Mouse (Mus musculus): ENCODE data around the gene Trappc3.
A peak's percentile ranks its signal among the peaks of the same experiment; 100 is the strongest.

Gene Trappc3

GRCm38 (mm10) chr4:126278565-126278915 lies 16.4 kb downstream of the Trappc3 start:
- DNase-seq (ENCODE audit: low spot score in 2 of 2) = peak in 1 of 2 experiments; percentile 58

GRCm38 (mm10) chr4:126278961-126279360 lies 16.8 kb downstream of the Trappc3 start:
- no peak for DNase-seq (ENCODE audit: low spot score in 2 of 2)

DNA sequence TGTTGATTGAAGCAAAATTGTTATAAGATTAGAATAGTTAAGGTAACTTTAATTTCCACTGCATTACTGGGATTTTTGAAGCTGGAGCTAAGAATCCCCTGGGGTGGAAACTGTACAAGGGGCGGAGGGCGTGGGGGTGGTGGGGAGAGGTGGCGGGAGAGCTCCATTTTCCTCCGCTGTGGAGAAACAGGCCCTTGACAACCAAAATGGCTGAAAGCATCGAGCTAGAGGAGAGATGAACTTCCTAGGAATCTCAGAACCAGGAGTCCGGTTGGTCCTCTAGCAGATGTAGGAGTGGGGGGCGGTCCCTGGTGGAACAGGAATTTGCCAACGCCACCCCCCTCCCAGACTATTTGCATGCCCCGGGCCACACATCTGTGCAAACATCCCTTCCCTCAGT lies 19.6 kb downstream of the Trappc3 start:
- no peak for DNase-seq (ENCODE audit: low spot score in 2 of 2)

- no peak for DNase-seq (ENCODE audit: low spot score in 2 of 2)
Measured at GRCm38 (mm10) chr4:126283582-126283981, 21.5 kb downstream of the Trappc3 start.

DNA sequence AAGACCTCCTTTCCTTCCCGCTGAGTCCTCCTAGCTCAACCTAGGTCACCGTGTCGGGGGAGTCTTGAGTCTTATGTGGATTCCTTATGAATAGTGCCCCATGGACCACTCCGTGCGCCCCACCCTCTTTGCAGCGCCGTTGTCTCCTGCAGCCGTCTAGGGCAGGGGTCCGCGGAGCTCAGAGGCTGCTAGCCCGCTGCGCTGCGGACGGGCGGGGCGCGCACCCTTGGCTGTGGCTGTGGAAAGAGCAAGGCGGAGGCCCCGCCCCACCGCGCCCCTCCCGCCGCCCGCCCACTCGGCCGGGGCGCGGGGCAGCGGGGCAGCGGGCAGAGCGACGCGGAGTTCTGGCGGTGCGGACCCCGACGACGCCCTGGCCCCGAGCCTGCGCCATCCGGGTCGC lies 24.4 kb downstream of the Trappc3 start, which contains the start of gene Col8a2:
TSS of gene Col8a2 (plus strand) at position 302 of the 400 bp plus-strand sequence.
- DNase-seq (ENCODE audit: low spot score in 2 of 2) = peak in 1 of 2 experiments; percentile 66

- peak in 1 of 2 experiments; percentile 58 for DNase-seq (ENCODE audit: low spot score in 2 of 2)
Measured at GRCm38 (mm10) chr4:126287302-126287995, 25.3 kb downstream of the Trappc3 start.

GRCm38 (mm10) chr4:126288085-126288666 lies 26.1 kb downstream of the Trappc3 start:
- DNase-seq (ENCODE audit: low spot score in 2 of 2) = peak in 1 of 2 experiments; percentile 61

DNA sequence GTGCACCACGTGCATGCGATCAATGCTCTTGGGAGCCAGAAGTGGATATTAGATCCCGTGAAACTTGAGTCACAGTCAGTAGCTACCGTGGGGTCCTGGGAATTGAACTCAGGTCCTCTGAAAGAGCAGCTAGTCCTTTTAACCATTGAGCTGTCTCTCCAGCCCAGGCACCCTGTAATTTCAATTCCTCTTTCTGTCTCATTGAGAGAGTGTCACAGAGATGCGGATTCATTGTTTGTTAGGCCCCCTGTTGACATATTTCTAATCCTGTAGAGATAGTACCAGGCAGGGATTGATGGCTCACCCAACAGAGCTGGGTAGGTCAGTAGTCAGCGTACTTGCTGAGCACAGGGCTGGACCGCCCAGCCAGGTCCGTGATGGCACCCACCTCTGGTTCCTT lies 28.2 kb downstream of the Trappc3 start:
- DNase-seq (ENCODE audit: low spot score in 2 of 2) = no peak

DNA sequence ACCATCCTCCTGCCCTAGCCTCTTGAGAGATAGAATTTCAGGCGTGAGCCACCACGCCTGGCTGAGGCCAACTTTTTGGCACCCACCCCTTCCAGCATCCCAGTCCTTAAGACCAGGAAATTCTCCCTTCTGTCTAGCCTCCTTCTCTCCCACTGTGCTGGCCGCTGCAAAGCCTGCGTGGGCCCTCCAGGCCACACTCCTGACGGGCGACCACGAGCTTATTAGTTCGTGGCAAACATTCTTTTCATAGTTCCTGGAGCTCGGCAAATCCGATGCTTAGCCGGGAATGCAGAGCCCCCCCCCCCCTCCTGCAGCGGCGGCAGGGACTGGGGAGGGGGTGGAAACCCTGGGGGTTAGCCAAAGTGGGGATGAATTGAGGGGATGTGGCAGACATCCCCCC lies 29.1 kb downstream of the Trappc3 start:
- peak in 1 of 2 experiments; percentile 58 for DNase-seq (ENCODE audit: low spot score in 2 of 2)

DNA sequence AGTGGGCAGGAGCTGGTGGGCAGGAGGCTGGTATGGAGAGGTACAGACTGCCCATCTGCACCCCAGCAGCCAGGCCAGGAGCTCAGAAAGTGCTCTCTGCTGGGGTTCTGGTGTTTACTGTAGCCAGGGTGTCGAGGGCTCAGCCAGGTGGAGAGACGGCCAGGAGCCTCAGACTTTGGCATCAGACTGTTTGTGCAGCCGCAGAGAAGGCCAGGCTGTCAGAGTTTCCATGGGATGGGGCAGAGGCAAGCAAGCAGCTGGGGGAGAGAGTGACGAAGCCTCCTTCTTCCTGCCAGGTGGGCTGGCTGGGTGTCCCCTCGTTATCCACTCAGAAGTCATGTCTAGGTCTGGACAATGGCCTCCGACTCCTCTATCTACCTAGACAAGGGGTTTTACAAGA lies 33.0 kb downstream of the Trappc3 start:
- DNase-seq (ENCODE audit: low spot score in 2 of 2) = no peak

GRCm38 (mm10) chr4:126295937-126296336 lies 33.8 kb downstream of the Trappc3 start:
- DNase-seq (ENCODE audit: low spot score in 2 of 2) = no peak

DNA sequence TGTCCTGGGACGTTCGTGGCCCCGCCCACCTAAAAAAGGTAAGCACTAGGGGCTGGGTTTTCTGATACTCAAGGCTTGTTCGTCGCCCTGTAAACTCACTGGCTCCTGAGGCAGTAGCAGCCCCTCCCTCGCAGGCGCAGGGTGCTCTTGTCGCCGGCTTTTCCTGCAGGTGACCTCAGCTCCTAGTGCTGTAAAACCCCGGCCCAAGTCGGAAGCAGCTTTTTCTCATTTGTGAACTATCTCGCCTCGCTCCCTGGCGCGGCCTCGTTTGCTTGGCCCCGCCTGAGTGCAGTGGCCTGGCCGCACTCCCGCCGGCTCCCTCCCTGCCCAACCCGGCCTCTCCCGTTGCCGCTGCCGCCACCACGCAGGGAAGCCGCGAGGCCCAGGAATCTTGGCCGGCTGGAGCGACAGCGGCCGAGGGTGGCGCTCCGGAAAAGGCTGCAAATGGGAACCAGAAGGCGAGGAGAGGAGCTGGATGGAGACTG lies 34.5 kb downstream of the Trappc3 start:
- peak; percentile 70 to 80 for DNase-seq (ENCODE audit: low spot score in 2 of 2)

- no peak for DNase-seq (ENCODE audit: low spot score in 2 of 2)
Measured at GRCm38 (mm10) chr4:126300916-126301583, 38.9 kb downstream of the Trappc3 start.

- DNase-seq (ENCODE audit: low spot score in 2 of 2) = no peak
Measured at GRCm38 (mm10) chr4:126301584-126302309, 39.6 kb downstream of the Trappc3 start.

GRCm38 (mm10) chr4:126303877-126304276 lies 41.8 kb downstream of the Trappc3 start:
- no peak for DNase-seq (ENCODE audit: low spot score in 2 of 2)

DNA sequence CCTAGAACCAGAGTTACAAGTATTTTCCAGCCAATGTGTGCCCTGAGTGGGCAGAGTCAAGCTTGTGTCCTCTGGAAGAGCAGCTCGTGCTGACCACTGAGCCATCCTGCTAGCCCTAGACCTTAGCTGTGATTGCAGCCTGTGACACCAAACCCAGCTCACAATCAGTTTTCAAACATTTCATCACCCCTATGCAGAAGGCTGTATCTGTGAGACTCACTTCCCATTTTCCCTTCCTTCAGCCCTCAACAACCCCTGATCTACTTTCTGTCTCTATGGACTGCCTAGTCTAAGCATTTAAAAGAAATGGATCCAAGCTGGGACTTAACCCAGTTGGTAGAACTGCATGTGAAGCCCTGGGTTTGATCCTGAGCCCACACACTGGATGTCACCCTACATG lies 43.3 kb downstream of the Trappc3 start:
- DNase-seq (ENCODE audit: low spot score in 2 of 2) = no peak

- no peak for DNase-seq (ENCODE audit: low spot score in 2 of 2)
Measured at GRCm38 (mm10) chr4:126306058-126306457, 43.9 kb downstream of the Trappc3 start.

GRCm38 (mm10) chr4:126306827-126307226 lies 44.7 kb downstream of the Trappc3 start:
- no peak for DNase-seq (ENCODE audit: low spot score in 2 of 2)

GRCm38 (mm10) chr4:126309211-126309921 lies 47.2 kb downstream of the Trappc3 start:
- DNase-seq (ENCODE audit: low spot score in 2 of 2) = no peak

- peak; percentile 72 to 88 for DNase-seq (ENCODE audit: low spot score in 2 of 2)
Measured at GRCm38 (mm10) chr4:126309922-126310309, 47.8 kb downstream of the Trappc3 start.

- DNase-seq (ENCODE audit: low spot score in 2 of 2) = no peak
Measured at GRCm38 (mm10) chr4:126310344-126310743, 48.2 kb downstream of the Trappc3 start.

Measured in urinary bladder, postnatal 4 days (tissue).